Mouse (Mus musculus) liver, adult 2 months (tissue): ENCODE measurements at regions not wholly inside any gene's neighbourhood (a gene's known extent, or its start where the extent isn't known, plus 50 kb on each side); places are given as distances from the start of the nearest gene placed in this dataset.

Experiments
- DNase-seq: peaks from one replicate; pipeline ENCODE4 v3.0.0-alpha.2; 2011; ENCODE audit warnings: low read depth, low spot score; ENCODE audit errors: extremely low read depth
- H3K27ac ChIP-seq: fragments of 200-500 bp; replicated peaks from 2 replicates; pipeline ENCODE4 v1.5.1; 2012; ENCODE audit warnings: low read depth, mild to moderate bottlenecking, control low read depth, inconsistent platforms, low read length; ENCODE audit not compliant: insufficient read depth
- H3K27me3 ChIP-seq: fragments of 200-500 bp; 2 replicates; pipeline ENCODE4 v1.6.1; 2012; ENCODE audit warnings: mild to moderate bottlenecking, moderate library complexity, low read length, inconsistent platforms; ENCODE audit not compliant: control insufficient read depth, insufficient read depth
- H3K36me3 ChIP-seq: fragments of 200-500 bp; 2 replicates; pipeline ENCODE4 v1.6.1; 2012; ENCODE audit warnings: low read length, inconsistent platforms; ENCODE audit not compliant: control insufficient read depth, insufficient read depth
- H3K4me1 ChIP-seq: fragments of 200-500 bp; 2 replicates; pipeline ENCODE4 v1.6.1; 2011; ENCODE audit warnings: low read length; ENCODE audit not compliant: control insufficient read depth, insufficient read depth
- H3K4me3 ChIP-seq: fragments of 200-500 bp; 2 replicates; pipeline ENCODE4 v1.5.1; 2011; ENCODE audit warnings: low read depth, mild to moderate bottlenecking, control low read depth, low read length, moderate library complexity; ENCODE audit not compliant: insufficient read depth
- H3K79me2 ChIP-seq: fragments of 200-500 bp; 2 replicates; pipeline ENCODE4 v1.6.1; 2012; ENCODE audit warnings: inconsistent platforms, mild to moderate bottlenecking, low read length, moderate library complexity; ENCODE audit not compliant: control insufficient read depth, insufficient read depth
- H3K9ac ChIP-seq: fragments of 200-500 bp; 2 replicates; pipeline ENCODE4 v1.6.1; 2012; ENCODE audit warnings: low read depth, mild to moderate bottlenecking, control low read depth, inconsistent platforms, low read length
- CTCF ChIP-seq: fragments of 200-500 bp; IDR thresholded peaks from 2 replicates; pipeline ENCODE4 v1.5.1; 2011; ENCODE audit warnings: low read depth, low read length, control low read depth
- POLR2A ChIP-seq: fragments of 200-500 bp; IDR thresholded peaks from 2 replicates; pipeline ENCODE4 v1.6.1; 2011; ENCODE audit warnings: low read length, control low read depth; ENCODE audit not compliant: insufficient read depth; ENCODE audit errors: extremely low read depth
- WGBS: fragments of 180-500 bp; shearing (Covaris S2); methylation state at CpG from one replicate; pipeline ENCODE4 v1.1.7; 2018; 5-methylcytosine and 5-hydroxymethylcytosine counted together

DNA sequence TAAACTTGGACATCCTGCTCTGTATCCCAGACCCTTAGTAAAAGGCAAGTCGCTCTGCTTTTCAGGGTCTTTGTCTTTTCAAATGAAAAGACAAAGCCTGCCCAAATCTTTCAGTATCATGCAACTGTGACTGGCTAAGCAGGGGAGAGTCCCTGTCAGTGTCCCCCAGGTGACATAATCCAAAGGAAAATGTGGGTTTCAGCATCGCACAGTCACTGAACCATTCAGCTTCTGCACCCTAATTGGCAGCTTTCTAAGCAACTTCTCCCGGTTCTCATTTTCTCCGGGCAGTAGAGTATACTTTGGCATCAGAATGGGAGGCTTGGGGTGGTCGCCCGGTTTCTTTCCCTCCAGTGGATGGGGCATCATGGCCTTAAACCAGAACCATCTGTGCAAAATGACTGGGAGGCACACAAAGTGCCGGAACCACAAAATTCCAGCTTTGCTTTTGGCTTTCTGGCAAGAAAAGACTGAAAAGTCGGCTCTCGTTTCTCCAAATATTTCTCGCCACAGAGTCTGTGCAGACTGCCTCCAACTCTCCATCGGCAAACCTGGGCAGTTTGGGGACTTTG is 228.3 kb downstream of the Lpin1 start:
- TF ChIP-seq POLR2A (no peak), CTCF (no peak)
- no peaks in the 10 kb centered on the region for H3K36me3 ChIP-seq
- no peak for DNase-seq
- H3K4me1 ChIP-seq: no peaks in the 10 kb centered on the region
- no peak overlapping the region for H3K9ac ChIP-seq
- no peak overlapping the region for H3K4me3 ChIP-seq
- WGBS: 90% methylated on average over 11 of the region's 11 CpGs
- H3K79me2 ChIP-seq: no peaks in the 10 kb centered on the region
- no peak overlapping the region for H3K27ac ChIP-seq
- H3K27me3 ChIP-seq: no peaks in the 10 kb centered on the region

DNA sequence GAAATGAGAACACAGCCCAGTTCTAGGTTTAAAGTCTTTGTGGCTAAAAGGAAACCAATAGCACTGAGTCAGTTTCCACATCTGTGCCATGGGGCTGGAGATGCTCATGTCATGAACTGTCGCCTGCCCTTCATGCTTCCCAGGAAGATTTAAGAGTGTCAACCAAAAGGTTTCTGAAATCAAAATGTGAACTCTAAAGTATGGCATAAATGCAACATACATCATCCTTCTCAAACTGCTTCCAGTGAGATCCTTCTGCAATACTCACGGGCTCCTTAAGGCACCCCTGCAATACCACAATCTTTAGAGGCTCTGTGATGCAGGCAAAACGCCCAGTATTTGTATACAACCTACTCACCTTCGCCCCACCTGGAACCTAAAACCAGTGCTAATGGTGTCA is 229.7 kb downstream of the Lpin1 start:
- H3K79me2 ChIP-seq: no peaks in the 10 kb centered on the region
- H3K27ac ChIP-seq: no peak overlapping the region
- no peaks in the 10 kb centered on the region for H3K4me1 ChIP-seq
- no peak for TF ChIP-seq POLR2A
- no peak for TF ChIP-seq CTCF
- no peak for DNase-seq
- H3K27me3 ChIP-seq: no peaks in the 10 kb centered on the region
- no peak overlapping the region for H3K4me3 ChIP-seq
- 65% methylated on average over 4 of the region's 4 CpGs for WGBS
- no peak overlapping the region for H3K9ac ChIP-seq
- H3K36me3 ChIP-seq: no peaks in the 10 kb centered on the region

DNA sequence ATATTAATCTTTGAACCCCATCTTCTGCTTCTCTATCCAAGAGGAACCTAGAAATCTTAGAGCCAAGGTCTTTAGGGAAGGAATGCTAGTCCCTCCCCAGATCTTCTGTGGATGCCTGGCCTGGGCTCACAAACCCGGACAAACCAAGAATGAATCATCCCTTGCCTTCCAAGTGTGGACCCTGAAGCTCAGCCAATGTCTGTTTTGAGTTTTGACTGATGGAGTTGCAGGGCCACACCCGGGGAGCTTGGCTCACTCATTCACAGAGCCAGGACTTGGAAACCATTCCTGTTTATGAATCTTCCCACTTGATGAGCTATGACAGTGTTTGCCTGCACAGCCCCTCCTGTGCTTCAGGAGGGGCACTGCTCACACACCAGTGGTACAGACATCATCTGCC is 230.4 kb downstream of the Lpin1 start:
- no peak for DNase-seq
- TF ChIP-seq POLR2A (no peak), CTCF (no peak)
- 73% methylated on average over 2 of the region's 2 CpGs for WGBS

DNA sequence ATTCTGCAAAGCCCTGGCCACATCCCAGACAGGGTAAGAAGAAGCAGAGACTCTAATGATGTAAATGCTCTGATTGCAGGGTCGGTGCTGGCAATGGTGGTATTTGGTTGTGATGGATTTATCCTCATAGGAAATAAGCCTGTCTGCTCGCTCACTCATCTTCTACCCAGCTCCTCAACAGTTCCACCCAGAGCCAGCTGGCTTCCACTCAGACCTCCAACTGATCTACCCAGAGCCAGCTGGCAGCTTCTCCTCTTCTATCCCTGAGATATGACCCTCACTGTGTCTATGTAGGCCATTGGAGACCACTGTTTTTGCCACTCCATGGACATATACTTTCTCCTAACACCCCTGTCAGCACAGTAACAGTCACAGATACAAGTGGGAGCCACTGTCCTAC is 231.4 kb downstream of the Lpin1 start:
- H3K9ac ChIP-seq: no peak overlapping the region
- no peaks in the 10 kb centered on the region for H3K27me3 ChIP-seq
- TF ChIP-seq CTCF (no peak), POLR2A (no peak)
- no peaks in the 10 kb centered on the region for H3K36me3 ChIP-seq
- H3K79me2 ChIP-seq: no peaks in the 10 kb centered on the region
- WGBS: 85% methylated on average over 2 of the region's 2 CpGs
- no peak overlapping the region for H3K4me3 ChIP-seq
- H3K4me1 ChIP-seq: no peaks in the 10 kb centered on the region
- no peak for DNase-seq
- no peak overlapping the region for H3K27ac ChIP-seq

More for the DNA sequence above, 230.4 kb downstream of the Lpin1 start:
- no peaks in the 10 kb centered on the region for H3K27me3 ChIP-seq
- H3K27ac ChIP-seq: no peak overlapping the region
- no peaks in the 10 kb centered on the region for H3K36me3 ChIP-seq
- no peak overlapping the region for H3K9ac ChIP-seq
- H3K4me3 ChIP-seq: no peak overlapping the region
- H3K79me2 ChIP-seq: no peaks in the 10 kb centered on the region
- H3K4me1 ChIP-seq: no peaks in the 10 kb centered on the region

DNA sequence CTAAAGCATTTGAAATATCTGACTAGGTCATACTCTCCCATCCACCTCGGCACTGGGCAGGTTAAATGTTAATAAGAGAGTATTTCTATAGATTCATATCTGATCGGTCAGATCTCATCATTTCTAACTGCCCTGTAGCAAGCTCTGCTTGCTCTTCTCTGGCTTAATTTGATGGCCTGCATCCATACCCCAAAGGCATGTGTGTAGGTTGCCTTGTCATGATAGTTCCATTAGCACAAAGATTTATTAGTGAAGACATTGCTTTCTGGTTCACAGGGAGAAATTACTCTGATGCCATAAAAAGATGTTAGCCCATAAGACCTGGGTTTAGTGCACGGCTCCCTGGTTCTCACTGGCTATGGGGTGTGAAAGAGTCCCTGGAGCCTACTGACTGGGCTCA is 232.3 kb downstream of the Lpin1 start:
- 79% methylated on average over 3 of the region's 3 CpGs for WGBS
- Histone ChIP-seq H3K27me3 (no peaks in the 10 kb centered on the region), H3K9ac (no peak overlapping the region), H3K79me2 (no peaks in the 10 kb centered on the region), H3K36me3 (no peaks in the 10 kb centered on the region), H3K4me1 (no peaks in the 10 kb centered on the region), H3K4me3 (no peak overlapping the region), H3K27ac (no peak overlapping the region)
- TF ChIP-seq CTCF (no peak), POLR2A (no peak)
- no peak for DNase-seq

DNA sequence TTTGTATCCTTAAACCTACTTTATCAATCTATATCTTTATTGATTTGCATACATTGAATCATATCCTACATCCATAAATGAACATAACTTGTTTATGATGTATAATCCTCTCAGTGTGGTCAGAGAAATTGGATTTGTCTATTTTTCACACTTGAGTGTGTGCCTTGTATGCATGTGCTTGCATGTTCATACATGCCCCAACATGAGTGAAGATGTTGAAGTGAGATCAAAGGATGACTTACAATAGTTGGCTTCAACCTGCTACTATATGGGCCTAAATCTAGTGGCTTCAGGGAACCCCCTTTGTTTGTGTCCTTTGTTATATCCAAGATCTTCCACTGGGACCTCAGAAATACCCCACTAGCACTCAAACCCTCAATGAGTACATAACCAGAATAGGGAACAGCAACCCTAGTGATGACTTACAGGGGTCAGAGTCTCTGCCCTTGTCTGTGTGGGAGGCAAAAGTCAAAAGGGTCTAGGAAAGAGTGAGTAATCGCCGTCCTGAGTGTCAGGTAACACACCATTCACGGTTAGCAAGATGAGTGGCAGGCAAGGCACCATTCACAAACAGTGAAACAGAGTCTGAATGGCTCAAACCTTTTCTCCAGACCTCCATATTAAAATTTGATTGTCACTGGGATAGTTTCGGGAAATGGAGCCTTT is 236.3 kb downstream of the Lpin1 start:
- H3K9ac ChIP-seq: no peak overlapping the region

More for the DNA sequence above, 236.3 kb downstream of the Lpin1 start:
- DNase-seq: no peak
- no peaks in the 10 kb centered on the region for H3K27me3 ChIP-seq
- no peaks in the 10 kb centered on the region for H3K4me1 ChIP-seq
- H3K4me3 ChIP-seq: no peak overlapping the region
- H3K27ac ChIP-seq: no peak overlapping the region
- TF ChIP-seq CTCF (no peak), POLR2A (no peak)
- no peaks in the 10 kb centered on the region for H3K36me3 ChIP-seq
- no peaks in the 10 kb centered on the region for H3K79me2 ChIP-seq
- WGBS: 67% methylated on average over 4 of the region's 4 CpGs
